Mouse (Mus musculus): ENCODE measurements around the gene Ctdsp2. TPM values are rescaled to one million over a fixed set of nuclear protein-coding genes. Genes with fewer than 3 reads are reported as not detected.

Ctdsp2 gene
- total RNA-seq (2022): 100 to 1,000 TPM; 140 to 170 (median 157) TPM

DNA sequence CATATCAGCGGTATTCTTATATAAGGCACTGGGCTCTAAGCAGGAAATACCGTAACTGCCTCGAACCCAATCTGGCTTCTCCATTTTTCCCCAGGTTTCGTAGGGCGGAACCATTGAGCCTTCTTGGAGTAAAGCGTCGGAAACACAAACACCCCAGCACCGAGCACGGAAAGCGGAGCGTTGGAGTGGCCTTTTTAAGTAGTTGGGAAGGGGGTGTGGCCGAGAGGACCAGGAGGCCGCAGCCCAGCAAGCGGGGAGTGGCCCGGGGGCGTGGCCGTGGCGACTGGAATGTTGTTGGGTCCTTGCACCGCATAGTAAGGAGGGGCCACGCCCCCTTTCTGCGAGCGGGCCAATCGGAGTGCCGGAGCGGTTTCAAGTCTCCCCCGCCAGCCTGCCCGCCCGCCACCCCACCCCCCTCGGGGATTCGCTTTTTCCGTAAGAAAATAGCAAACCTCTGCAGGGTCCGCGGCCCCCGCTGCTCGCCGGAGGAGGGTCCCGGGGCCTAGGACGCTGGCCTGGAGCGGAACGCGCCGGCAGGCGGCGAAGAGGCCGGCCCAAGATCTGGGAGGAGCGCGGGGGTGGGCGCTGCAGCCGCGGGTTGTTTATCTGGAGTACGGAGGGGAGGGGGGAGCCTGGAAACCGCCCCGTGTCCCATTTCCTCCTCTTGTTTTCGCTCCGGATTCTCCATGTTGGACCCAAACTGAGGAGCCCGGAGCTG is at the start of gene Ctdsp2:
TSS of gene Ctdsp2 (plus strand) at position 441 of the 718 bp plus-strand sequence.
- peak; percentile 99 for DNase-seq

DNA sequence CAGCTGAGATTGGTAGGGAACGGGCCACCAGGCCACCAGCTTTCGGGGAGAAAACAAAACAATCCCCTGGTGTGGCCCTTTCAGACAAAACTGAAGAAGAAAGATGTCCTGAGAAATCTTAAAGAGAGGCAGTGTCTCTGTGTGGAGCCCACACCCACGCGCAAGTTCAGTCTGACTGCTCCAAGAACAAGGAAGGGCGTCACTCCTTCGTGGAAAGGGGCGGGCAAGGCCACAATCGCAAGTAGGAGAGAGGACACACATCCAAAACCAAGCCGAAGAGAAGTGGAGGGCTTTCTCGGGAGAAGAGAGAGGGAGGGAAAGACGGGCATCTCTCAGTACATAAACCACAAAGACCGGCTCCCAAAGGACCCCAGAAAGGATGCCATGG is 49.7 kb upstream of the Ctdsp2 start:
- DNase-seq: peak; percentile 71

DNA sequence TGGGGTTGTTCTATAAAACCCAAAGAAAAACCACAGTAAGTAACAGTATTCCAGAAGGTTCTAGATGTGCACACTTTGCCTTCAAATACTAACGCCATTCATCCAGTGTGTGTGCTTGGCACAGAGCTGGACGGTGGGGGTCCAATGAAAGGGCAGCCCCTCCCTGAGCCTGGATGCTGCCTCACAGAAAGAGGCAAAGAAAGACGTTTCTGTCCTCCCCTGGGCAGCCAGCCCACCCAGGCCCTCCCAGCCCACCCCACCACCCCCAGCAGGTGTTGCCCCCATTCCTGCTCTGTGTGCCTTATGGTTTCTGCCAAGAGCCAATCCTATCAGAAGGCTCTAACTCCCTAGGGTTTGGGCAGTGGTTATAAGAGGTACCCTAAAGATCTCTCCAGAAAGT is 49.0 kb upstream of the Ctdsp2 start:
- no peak for DNase-seq

DNA sequence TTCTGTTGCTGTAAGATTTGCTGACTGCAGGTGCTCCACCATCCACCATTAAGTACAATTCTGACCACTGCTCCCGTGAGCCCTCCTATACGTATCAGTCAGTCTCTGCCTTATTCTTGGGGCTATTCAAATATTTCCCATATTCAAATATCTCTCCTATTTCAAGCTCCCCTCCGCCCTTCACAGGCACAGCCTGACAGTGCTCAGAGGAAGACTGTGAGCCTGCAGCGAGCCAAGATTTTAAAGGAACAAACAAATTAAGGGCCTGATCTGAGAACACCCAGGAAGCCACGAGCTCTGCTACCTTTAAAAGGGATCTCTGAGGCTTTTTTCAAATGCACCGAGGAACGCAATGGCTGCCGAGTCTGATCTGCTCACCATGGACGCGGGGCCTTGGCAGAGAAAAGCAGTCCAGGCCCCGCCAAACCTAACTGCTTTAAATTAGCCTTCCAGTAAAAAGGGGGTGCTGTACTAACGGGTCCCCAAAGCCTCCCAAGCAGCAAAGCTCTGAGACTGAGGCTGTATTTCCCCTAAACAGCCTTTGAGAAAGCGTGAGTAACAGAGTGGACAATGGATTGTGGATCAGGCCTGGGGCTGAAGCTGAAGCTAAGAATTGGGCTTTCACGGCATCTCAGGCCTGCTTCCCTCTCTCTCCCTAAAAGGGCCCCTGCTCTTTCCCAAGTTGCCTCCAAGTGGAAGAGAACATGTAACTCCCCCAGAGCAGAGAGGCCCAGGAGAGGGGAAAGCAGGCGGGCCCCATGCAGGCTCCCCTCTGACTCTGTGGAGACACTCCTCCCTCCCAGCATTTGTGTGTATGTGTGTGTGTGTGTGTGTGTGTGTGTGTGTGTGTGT is 48.0 kb upstream of the Ctdsp2 start:
- no peak for DNase-seq

DNA sequence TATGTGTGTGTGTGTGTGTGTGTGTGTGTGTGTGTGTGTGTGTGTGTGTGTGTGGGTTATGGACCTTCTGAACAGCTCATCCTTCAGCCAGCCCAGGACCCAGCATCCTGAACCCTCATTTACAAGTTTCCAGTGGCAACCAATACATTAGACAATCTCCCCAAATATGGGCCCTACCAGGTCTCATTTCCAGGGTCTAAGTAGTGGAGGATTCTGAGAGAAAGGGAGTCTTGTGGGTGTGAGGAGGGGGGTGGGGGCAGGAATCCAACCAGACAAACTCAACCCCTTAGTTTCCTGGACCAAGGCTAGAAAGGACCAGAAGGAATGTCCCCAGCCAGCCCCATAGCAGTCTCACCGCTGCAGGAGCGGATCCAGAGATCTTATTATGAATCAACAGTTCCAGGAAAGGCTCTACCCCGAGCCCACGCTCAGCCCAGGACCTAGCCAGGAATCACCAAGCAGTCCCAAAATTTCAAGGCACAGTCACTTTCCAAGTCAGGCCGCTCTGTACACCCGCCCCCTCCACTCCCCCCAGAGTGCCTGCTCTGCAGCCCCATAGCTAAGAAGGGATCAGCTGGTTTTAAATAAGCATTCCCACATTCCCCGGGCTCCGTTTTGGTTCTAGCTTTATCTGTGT is 47.3 kb upstream of the Ctdsp2 start:
- no peak for DNase-seq

DNA sequence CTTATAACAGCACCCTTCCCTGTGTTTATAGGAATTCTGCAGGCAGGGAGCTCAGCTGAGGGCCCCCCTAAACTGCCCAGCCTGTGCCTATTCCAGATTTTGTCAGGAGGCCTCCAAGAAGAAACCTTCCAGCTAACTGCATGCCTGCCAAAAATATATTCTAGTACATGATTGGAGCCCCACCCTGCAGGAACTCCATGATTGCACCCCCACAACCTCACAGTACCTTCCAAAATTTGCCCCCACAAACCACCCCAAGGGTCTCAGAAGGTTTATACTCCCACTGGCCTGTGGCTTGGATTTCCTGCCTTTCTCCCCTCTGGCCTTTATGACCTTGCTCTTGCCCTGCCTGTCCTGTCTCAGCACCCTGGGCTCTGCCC is 46.8 kb upstream of the Ctdsp2 start:
- no peak for DNase-seq

DNA sequence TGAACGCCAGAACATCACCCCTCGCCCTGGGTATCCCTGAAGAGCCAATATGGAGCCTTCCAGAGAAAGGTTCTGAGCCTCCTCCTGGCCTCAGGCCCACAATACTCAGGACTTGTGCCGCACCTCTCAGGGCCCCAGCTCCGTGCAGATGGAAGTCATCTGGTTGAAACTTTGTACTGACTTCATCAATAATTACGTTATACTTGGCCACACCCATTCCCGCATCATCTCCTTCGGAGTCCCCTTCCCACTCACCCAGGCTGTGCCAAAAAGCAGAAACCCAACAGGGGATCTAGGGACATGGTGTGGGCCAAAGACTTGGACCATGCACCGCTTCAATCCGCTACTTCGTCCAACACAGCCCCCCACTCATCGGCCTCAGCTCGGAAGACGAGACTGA is 44.0 kb upstream of the Ctdsp2 start:
- no peak for DNase-seq

DNA sequence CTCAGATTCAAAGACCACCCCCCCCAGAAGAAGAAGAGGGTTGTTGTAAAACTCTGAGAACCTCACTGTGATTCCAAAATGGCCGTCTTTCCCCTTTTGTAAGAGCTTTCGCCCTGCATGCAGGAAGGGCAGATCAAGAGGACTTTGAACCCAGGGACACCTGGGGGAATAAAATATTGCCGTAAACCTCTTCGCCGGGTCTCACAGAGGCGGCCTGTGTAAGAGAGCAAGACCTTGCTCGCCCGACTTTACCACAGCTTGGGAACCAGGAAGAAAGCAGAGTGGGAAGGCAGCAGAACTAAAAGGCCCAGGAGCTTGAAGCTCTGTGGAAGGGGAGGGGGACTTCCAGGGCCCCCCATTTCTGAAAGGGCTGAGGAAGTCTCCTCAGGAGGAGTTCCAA is 43.4 kb upstream of the Ctdsp2 start:
- DNase-seq: no peak

DNA sequence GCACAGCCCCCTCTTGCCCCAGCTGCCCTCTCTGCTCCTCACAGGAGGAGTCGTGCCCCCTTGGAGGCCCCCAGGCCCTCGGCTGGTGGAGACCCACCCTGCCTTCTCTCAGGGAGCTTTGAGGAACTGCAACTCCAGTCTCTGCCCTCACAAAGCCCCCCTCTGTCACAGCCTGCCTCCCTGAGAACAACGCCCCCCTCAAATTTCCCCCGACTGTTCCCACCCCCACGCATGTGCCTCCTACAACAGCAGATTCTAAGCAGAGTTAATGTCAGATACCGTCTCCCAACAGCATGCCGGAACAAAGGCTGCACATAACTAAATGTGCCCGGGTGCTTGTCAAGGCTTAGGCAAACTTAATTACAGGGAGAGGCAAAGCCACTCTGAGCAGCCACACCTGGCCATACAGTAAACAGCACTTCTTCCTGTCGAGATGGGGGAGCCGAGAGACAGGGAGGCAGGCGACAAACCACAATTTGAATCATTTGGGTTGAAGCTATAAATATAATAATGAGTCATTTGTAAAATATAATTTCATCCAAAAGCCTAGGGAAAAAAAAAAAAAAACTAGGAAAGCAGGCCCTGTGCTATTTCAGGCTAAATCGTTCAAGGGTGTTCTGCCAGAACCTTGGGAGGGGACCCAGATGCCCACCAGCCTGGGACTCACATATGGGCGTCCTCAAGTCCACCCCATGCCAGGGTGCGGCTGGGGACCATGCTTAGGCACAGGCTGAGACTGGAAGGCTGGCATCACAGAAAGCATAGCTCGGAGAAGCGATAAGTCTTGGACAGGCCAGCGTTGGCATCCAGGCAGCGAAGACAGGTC is 42.7 kb upstream of the Ctdsp2 start:
- DNase-seq: no peak

DNA sequence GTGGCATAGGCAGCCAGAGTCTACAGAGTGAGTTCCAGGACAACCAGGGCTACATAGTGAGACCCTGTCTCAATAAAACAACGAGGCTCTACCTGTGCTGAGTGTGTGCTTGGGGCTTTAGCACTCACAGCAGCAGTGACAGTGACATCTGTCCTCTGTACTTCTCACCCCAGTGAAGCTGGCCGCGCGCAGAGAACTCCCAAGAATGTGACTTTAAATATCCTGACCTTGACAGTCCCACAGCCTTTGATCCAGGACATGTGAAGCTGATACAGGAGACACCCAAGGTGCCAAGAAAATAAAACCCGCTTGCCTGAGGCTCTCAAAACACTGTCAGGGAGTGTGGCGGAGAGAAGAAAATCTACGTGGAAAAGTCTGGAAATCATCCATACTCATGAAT is 37.6 kb upstream of the Ctdsp2 start:
- no peak for DNase-seq

DNA sequence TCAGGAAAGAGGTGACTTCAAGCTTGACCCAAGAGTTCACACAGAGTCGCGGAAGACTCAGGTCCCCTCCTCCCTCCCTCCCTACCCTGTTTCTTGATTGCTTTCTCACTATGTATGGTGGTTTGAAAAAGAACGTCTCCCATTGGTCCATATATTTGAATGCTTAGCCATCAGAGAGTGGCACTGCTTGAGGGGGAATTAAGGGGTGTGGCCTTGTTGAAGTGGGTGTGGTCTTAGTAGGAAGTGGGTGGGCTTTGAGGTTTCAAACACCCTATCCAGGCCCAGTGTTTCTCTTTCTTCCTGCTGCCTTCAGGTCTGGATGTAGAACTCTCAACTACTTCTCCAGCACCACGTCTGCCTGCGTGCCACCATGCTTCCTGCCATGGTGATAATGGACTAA is 33.0 kb upstream of the Ctdsp2 start:
- no peak for DNase-seq

DNA sequence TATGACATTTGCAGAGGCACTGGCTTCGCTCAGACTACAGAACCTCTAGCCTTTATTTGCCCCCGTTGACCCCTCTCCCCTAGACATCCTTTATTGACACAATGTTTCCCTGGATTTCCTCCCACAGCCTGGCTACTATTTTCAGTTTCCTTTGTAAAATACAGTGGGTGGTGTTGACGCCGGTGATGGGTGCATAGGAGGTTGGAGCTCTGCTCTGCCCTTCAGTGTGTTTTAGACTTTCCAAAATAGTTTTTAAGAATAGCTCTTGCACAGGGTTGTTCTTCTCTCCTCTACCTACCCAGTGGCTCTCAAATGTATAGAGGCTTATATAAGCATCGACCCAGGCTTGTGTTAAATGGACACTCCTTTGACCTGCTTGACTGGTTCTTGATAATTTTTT is 28.7 kb upstream of the Ctdsp2 start:
- no peak for DNase-seq

DNA sequence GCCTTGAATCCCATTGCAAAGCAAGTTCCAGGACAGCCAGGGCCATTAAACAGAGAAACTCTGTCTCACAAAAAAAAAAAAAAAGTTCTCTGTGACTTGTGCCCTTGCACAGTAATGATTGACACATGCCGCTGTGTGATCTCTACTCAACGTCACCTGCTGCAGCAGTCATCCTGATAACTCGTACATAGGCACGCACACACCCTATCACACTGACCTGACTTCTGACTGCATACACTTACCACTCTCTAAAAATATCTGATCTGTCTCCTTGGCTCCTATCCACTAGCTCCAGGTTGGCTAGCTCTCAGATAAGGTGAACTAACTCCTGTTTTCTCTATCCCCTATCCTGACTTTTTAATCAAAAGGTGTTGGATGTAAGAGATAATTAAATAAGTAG is 27.9 kb upstream of the Ctdsp2 start:
- DNase-seq: no peak

DNA sequence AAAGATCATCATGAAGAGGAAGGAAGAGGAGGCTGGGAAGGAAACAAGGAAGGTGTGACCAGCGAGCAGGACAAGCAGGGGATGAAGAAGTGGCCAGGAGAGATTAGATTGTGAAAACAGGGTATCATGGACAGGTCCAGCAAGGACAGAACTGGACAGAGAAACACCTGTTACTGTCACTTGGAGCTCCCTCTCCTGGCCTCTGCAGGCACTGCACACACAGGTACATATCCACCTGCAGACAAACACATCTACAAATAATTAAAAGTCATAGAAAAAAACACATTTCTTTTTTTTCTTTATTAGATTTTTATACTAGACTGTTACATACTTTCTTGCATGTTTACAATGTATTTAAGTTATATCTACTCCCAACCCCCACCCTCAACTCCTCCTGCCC is 26.1 kb upstream of the Ctdsp2 start:
- DNase-seq: no peak

DNA sequence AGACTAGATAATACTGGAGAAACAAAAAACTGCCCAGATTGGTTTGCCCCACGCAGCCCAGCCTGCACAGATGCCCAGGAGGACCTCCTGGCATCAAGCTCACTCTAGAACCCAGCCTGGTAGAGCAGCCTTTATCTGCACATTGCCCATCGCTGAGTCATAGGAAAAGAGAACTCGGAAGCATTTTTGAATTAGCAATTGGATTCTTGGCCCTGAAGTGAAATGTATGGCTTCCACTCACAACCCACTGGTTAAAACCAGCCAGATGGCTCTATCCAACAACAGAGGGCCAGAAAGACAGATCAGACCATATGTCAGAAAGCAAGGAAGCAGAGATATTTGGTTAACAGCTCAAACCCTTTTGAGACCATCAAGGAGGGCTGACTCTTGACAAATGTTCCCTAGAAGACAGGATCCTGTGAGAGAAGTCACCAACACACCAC is 25.5 kb upstream of the Ctdsp2 start:
- DNase-seq: no peak

DNA sequence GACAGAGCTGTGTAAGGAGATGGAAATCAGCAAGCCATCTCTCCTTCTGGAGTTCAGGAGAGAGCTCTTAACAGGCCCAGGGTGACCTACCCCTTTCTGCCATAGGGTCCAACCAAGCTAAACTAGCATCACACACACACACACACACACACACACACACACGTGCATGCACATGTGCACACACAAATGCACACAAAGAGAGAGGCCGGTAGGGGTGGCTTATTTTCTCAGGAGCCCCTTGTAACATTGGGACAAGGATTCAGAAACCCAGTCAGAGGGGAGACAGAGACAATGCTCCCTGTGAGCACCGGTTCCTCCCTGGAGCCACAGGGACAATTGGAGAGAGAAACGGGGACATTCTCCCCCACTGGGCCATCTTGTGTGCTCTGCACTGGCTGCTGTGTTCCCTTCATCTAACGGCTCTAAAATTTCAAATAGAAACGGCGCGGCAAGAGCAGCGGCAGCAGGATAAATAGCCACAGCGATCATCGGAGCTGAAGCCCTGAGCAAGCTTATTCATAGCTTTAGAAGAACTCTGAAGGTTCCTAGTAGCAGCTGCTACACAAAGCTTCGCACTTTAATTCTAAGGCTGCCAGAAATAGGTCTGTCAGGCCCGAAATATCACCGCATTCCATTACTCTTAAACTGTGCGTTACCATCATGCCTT is 21.7 kb upstream of the Ctdsp2 start:
- DNase-seq: no peak

DNA sequence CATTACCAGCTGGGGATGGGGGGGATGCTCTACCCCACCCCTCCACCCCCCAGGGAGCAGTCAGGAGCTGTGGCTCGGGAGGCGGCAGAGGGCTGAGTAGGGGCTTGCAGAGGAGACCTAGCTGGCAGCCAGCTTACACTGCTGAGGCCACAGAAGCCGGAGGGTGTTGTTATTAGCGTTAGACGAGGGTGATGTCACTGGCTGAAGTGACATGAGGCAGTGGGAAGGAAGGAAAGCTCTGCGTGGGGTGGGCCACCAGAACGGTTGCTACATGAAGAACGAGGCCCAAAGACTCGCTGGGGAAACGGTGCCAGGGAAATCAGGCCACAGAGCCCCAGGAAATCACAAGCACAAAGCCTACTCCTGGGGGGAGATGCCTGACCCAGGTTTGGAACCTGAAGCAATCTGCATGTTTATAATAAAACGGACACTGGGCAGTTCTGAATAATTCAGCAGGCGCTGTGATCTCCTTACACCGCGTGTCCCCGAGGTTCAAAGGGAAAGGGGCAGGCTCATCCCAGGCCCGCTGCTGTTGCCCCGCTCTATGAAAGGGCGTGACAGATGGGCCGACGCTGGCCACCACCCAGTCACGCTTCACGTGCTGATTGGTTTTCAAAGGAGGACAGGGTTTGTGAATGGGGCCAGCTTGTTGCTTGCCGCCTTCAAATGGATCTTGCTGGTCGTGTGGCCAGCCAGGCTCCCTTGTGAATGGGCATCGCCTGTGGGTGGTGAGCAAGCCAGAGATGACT is 21.0 kb upstream of the Ctdsp2 start:
- peak; percentile 64 for DNase-seq

DNA sequence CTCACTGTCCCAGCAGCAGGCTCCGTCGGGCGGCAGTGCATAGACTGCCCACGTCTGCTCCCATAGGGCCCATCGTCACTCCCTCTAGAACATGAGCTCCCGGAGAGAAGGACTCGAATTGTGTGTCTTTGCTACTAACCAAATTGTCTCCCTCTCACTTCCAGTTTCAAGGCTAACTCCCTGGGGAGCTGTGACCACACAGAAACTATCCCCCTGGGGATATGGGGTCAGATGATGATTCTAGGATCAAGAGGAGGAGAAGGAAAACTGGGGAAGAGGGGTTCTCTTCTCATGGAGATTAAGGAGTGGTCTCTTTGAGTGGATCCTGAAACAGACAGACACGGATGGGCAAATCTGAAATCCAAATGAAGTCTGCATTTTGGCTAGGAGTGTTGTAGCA is 18.0 kb upstream of the Ctdsp2 start:
- no peak for DNase-seq

DNA sequence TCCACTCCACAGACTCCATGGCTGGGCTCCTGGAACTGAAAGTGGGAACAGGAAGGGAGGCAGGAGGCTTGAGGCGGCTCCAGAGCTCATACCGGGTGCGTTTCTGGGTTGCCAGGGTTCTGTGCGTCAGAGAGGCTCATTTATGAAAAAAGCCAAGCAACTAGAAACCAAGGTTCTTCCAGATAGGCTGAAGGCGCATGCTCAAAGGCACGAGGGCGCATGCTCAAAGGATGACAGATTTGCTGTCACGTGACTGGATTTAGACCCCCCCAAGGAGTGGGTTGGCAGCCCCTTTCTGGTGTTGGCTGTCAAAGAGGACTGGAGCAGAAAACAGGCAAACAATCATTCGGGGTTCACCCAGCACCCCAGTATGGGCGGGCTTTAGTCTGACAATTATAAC is 16.8 kb upstream of the Ctdsp2 start:
- peak; percentile 42 for DNase-seq

DNA sequence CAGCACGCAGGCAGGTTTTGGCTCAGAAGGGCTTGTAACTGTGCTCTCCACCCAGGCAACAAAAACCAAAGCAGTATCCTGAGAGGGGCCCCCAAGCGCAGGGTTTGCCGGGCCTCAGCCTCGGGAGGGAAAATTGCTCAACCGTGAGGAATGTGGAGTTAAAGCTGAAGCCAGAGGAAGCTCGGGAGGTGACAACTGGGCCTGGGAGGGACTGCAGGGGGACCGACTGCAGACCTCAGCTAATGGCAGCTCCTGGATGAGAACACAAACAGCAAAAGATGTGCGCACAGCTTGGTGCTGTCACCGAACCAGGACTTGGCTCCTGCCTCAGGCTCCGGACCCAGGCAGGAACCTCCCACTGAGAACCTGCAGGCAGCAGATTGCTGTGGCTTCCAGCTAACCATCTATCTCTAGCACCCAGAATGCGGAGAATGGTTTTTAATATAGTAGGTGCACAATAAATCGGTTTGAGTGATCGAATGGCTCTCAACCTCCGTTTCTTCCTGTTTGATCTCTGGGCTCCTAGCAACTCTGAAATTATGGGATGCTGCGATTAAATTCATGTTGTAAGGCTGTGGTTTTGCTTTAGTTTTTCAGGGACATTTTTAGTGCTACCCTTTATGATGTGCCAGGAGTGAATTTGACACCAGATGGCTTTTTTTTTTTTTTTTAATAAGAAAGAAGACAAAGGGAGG is 16.1 kb upstream of the Ctdsp2 start:
- DNase-seq: peak; percentile 49

DNA sequence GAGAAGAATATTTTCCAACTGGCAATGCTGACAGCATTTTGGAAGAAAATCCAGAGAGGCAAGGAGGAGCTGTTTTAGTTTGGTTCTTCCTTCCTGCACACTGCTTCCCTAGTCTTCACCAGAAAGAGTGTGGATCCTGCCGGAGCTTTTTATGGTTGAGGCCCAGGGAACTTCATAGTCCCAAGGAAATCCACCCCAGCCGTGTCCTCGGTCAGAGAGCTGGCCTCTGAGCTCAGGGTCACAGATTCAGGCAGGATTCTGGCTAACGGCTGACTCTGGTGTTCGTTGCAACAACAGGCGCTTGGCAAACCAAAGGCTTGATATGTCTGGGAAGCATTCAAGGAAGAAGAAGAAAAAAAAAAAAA is 15.6 kb upstream of the Ctdsp2 start:
- DNase-seq: peak; percentile 61

All from adrenal gland, adult 8-10 months (tissue).